Mouse (Mus musculus): ENCODE measurements at regions not wholly inside any gene's neighbourhood (a gene's known extent, or its start where the extent isn't known, plus 50 kb on each side); places are given as distances from the start of the nearest gene placed in this dataset.

GRCm38 (mm10) chr19:20310653-20311052 lies 80.1 kb downstream of the Anxa1 start:
- no peak for DNase-seq (ENCODE audit: low read depth, low spot score)

GRCm38 (mm10) chr19:20300066-20300651 lies 90.6 kb downstream of the Anxa1 start:
- DNase-seq (ENCODE audit: low read depth, low spot score): no peak

- no peak for DNase-seq (ENCODE audit: low read depth, low spot score)
Measured at GRCm38 (mm10) chr19:20298431-20298830, 92.3 kb downstream of the Anxa1 start.

GRCm38 (mm10) chr19:20285188-20285587 lies 105.6 kb downstream of the Anxa1 start:
- DNase-seq (ENCODE audit: low read depth, low spot score): no peak

GRCm38 (mm10) chr19:20283105-20283504 lies 107.6 kb downstream of the Anxa1 start:
- DNase-seq (ENCODE audit: low read depth, low spot score): no peak

- DNase-seq (ENCODE audit: low read depth, low spot score): no peak
Measured at GRCm38 (mm10) chr19:20261586-20261985, 129.2 kb downstream of the Anxa1 start.

- DNase-seq (ENCODE audit: low read depth, low spot score): no peak
Measured at GRCm38 (mm10) chr19:20252151-20252550, 138.6 kb downstream of the Anxa1 start.

GRCm38 (mm10) chr19:20243817-20244216 lies 146.9 kb downstream of the Anxa1 start:
- DNase-seq (ENCODE audit: low read depth, low spot score): no peak

GRCm38 (mm10) chr19:20241266-20241665 lies 149.5 kb downstream of the Anxa1 start:
- peak; percentile 8 for DNase-seq (ENCODE audit: low read depth, low spot score)

- DNase-seq (ENCODE audit: low read depth, low spot score): no peak
Measured at GRCm38 (mm10) chr19:20240471-20240870, 150.3 kb downstream of the Anxa1 start.

- no peak for DNase-seq (ENCODE audit: low read depth, low spot score)
Measured at GRCm38 (mm10) chr19:20239396-20239795, 151.3 kb downstream of the Anxa1 start.

GRCm38 (mm10) chr19:20226756-20227155 lies 164.0 kb downstream of the Anxa1 start:
- DNase-seq (ENCODE audit: low read depth, low spot score): no peak

- DNase-seq (ENCODE audit: low read depth, low spot score): no peak
Measured at GRCm38 (mm10) chr19:20217389-20217788, 173.4 kb downstream of the Anxa1 start.

- DNase-seq (ENCODE audit: low read depth, low spot score): no peak
Measured at GRCm38 (mm10) chr19:20194511-20194910, 196.2 kb downstream of the Anxa1 start.

GRCm38 (mm10) chr19:20181854-20182253 lies 208.9 kb downstream of the Anxa1 start:
- DNase-seq (ENCODE audit: low read depth, low spot score): no peak

- DNase-seq (ENCODE audit: low read depth, low spot score): no peak
Measured at GRCm38 (mm10) chr19:20161502-20161901, 229.2 kb downstream of the Anxa1 start.

GRCm38 (mm10) chr19:20156398-20156937 lies 234.3 kb downstream of the Anxa1 start:
- DNase-seq (ENCODE audit: low read depth, low spot score): no peak

GRCm38 (mm10) chr19:20139506-20139905 lies 251.2 kb downstream of the Anxa1 start:
- DNase-seq (ENCODE audit: low read depth, low spot score): no peak

GRCm38 (mm10) chr19:20123546-20124195 lies 267.1 kb downstream of the Anxa1 start:
- no peak for DNase-seq (ENCODE audit: low read depth, low spot score)

- peak; percentile 27 for DNase-seq (ENCODE audit: low read depth, low spot score)
Measured at GRCm38 (mm10) chr19:20122475-20122874, 268.3 kb downstream of the Anxa1 start.

GRCm38 (mm10) chr19:20114237-20114636 lies 276.5 kb downstream of the Anxa1 start:
- no peak for DNase-seq (ENCODE audit: low read depth, low spot score)

Data from retina, postnatal 7 days (tissue).